Mouse (Mus musculus) ES-Bruce4 (cell line): ENCODE measurements at regions not wholly inside any gene's neighbourhood (a gene's known extent, or its start where the extent isn't known, plus 50 kb on each side); places are given as distances from the start of the nearest gene placed in this dataset.

Source experiments
- H3K27ac ChIP-seq: 2 replicates; pipeline ENCODE4 v1.5.1; 2012; ENCODE audit warnings: low read length, inconsistent platforms; ENCODE audit not compliant: insufficient read depth
- H3K27me3 ChIP-seq: 2 replicates; pipeline ENCODE4 v1.6.1; 2012; ENCODE audit warnings: mild to moderate bottlenecking, low read length, inconsistent platforms; ENCODE audit not compliant: control insufficient read depth, poor library complexity, insufficient read depth, severe bottlenecking
- H3K36me3 ChIP-seq: 2 replicates; pipeline ENCODE4 v1.6.1; 2012; ENCODE audit warnings: inconsistent platforms, mild to moderate bottlenecking, low read length, moderate library complexity; ENCODE audit not compliant: control insufficient read depth, poor library complexity, insufficient read depth, severe bottlenecking
- H3K4me1 ChIP-seq: one replicate; pipeline ENCODE4 v1.8.1; 2011; ENCODE audit warnings: low read length; ENCODE audit not compliant: control insufficient read depth, insufficient read depth
- H3K4me3 ChIP-seq: 2 replicates; pipeline ENCODE4 v1.5.1; 2011; ENCODE audit warnings: low read depth, mild to moderate bottlenecking, low read length
- H3K9ac ChIP-seq: 2 replicates; pipeline ENCODE4 v1.6.1; 2012; ENCODE audit warnings: low read depth, mild to moderate bottlenecking, inconsistent platforms; ENCODE audit not compliant: poor library complexity, severe bottlenecking
- H3K9me3 ChIP-seq: replicated peaks from 2 replicates; pipeline ENCODE4 v1.6.1; 2012; ENCODE audit warnings: mild to moderate bottlenecking, low read length, inconsistent platforms; ENCODE audit not compliant: control insufficient read depth, poor library complexity, insufficient read depth, severe bottlenecking
- CTCF ChIP-seq: IDR thresholded peaks from one replicate; pipeline ENCODE4 v1.8.1; 2011; ENCODE audit warnings: low read depth, low read length
- EP300 ChIP-seq: IDR thresholded peaks from 2 replicates; pipeline ENCODE4 v1.6.1; 2011; ENCODE audit warnings: low read depth, low read length; ENCODE audit not compliant: insufficient read depth
- POLR2A ChIP-seq: IDR thresholded peaks from one replicate; pipeline ENCODE4 v1.8.1; 2011; ENCODE audit warnings: low read length; ENCODE audit not compliant: insufficient read depth

DNA sequence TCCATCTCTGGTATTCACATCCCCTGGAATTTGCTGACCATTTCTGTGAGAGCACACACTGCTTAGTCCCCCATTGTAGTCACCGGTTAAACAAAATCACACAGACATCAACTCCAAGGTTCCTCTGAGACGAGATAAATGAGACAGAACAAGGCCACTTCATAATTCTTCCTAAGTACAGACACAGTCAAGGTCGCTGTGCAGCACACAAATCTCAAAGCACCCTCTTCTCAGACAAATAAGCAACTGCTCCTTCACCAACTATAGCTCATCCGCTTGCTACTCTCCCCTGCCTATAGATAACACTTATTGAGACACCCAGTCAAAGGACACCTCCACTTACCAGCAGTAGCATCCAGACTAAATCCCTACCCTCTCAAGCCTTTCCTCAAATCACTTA, 304.3 kb upstream of the Pik3r1 start:
- TF ChIP-seq EP300 (no peak), POLR2A (no peak), CTCF (no peak)
- H3K36me3 ChIP-seq = no peaks in the 10 kb centered on the region
- H3K4me1 ChIP-seq = no peaks in the 10 kb centered on the region
- H3K9me3 ChIP-seq = no peaks in the 10 kb centered on the region
- H3K4me3 ChIP-seq = no peak overlapping the region
- no peak overlapping the region for H3K27ac ChIP-seq
- no peaks in the 10 kb centered on the region for H3K27me3 ChIP-seq
- H3K9ac ChIP-seq = no peak overlapping the region

DNA sequence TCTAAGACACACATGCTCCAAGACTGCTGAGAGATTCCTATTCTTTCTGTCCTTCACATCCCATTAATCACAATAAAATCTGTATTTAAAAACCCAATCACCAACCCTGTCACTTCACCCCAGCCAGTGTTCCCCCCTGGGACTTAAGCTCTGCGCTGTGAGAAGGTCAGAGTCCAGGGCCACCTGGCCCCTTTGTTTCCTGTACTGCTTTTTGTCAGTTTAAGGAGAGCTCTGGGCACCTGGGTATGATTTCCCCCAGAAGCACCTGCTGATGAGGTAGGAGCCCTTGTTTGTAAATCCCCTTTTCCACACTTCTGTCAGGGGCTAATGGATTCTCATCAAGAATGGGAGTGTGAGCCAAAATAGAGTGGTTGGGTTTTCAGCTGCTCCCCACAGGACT, 319.7 kb upstream of the Pik3r1 start:
- no peak overlapping the region for H3K4me3 ChIP-seq
- no peak overlapping the region for H3K9ac ChIP-seq
- no peaks in the 10 kb centered on the region for H3K36me3 ChIP-seq
- no peak overlapping the region for H3K27ac ChIP-seq
- H3K4me1 ChIP-seq = no peaks in the 10 kb centered on the region
- H3K27me3 ChIP-seq = no peaks in the 10 kb centered on the region
- no peak for TF ChIP-seq POLR2A
- no peak for TF ChIP-seq CTCF
- no peak for TF ChIP-seq EP300
- H3K9me3 ChIP-seq = no peaks in the 10 kb centered on the region

DNA sequence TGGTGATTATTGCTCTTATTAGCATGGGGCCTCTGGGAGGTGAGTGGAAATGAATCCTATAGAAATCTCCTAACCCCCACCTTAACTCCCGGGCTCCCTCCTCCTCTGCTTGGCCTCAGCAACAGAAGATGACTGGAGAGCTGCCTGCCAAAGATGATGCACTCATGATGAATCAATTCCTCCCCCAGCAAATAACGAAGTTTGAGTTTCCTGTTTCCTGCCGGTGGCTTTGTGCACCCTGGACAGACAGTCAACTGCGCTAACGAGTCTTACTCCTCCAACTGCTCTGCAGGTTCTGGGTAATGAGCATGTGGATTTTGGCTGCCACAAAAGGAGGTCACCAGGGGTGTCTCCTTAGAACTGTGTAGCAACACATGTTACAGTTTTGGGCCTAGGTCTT, 321.5 kb upstream of the Pik3r1 start:
- Histone ChIP-seq H3K27ac (no peak overlapping the region), H3K9me3 (no peaks in the 10 kb centered on the region), H3K36me3 (no peaks in the 10 kb centered on the region), H3K9ac (no peak overlapping the region), H3K4me3 (no peak overlapping the region), H3K4me1 (no peaks in the 10 kb centered on the region), H3K27me3 (no peaks in the 10 kb centered on the region)
- TF ChIP-seq POLR2A (no peak), EP300 (no peak), CTCF (no peak)

DNA sequence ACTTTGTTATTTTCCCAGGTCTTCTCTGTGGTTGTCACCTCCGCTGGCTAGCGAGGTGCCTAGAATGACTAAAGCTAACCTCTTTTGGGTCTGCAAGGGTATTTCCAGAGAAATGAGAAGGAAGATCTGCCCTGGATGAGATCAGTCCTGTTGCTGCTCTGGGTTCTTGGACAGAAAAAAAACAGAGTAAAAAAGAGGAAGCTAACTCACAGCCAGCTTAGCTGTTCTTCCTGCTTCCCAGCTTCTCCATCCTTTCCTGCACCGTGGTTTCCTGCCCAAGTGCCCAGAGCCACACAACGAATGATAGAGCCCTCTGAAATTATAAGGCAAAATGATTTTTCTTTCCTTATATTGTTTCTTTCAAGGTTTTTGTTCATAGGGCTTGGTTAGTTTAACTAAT, 326.2 kb upstream of the Pik3r1 start:
- Histone ChIP-seq H3K27ac (no peak overlapping the region), H3K4me3 (no peak overlapping the region), H3K36me3 (no peaks in the 10 kb centered on the region), H3K4me1 (no peaks in the 10 kb centered on the region), H3K9ac (no peak overlapping the region), H3K9me3 (no peaks in the 10 kb centered on the region), H3K27me3 (no peaks in the 10 kb centered on the region)
- TF ChIP-seq CTCF (no peak), EP300 (no peak), POLR2A (no peak)

DNA sequence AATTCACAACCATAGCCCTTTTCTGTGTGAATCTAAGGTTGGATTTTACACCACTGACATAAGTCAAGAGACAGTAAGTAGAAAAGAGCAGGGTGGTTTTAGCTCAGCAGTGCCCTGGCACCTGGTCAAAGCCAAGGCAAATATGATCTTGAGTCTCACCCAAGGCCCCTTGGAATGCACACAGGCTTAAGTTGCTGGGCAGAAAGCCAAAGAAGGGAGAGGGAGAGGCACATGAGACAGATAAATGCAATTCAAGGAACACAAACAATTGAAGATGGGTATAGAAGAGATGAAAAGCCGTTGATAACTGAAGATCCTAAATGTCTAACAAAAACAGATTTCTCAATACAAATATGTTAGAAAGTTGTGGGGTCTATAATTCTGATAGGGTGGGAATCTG, 335.1 kb upstream of the Pik3r1 start:
- H3K36me3 ChIP-seq = no peaks in the 10 kb centered on the region
- H3K9me3 ChIP-seq = no peaks in the 10 kb centered on the region
- no peak overlapping the region for H3K9ac ChIP-seq
- peaks cover 1% of the 10 kb centered on the region for H3K4me1 ChIP-seq
- no peak overlapping the region for H3K4me3 ChIP-seq
- TF ChIP-seq POLR2A = no peak
- TF ChIP-seq EP300 = no peak
- TF ChIP-seq CTCF = no peak
- no peak overlapping the region for H3K27ac ChIP-seq
- H3K27me3 ChIP-seq = no peaks in the 10 kb centered on the region

DNA sequence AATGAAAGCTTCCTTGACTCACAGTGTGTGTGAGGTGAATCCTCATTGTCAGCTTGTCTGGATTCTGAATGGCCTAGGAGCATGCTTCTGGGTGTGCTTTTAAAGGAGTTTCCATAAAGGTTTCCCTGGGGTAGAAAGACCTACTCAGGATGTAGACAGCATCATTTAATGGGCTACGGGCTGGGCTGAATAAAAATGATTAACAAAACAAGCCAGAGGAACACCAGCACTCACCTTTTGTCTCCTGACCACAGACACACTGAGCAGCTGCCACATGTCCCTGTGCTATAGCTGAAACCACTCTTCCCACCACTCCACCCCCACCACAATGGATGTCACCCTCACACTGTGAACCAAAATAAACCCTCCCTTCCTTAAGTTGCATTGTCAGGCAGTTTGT, 338.2 kb upstream of the Pik3r1 start:
- no peaks in the 10 kb centered on the region for H3K36me3 ChIP-seq
- H3K9me3 ChIP-seq = no peaks in the 10 kb centered on the region
- H3K9ac ChIP-seq = no peak overlapping the region
- H3K27ac ChIP-seq = peak overlapping the region; percentile 74; the same call in 1 of the 2 replicates
- peaks cover 1% of the 10 kb centered on the region for H3K4me1 ChIP-seq
- no peak overlapping the region for H3K4me3 ChIP-seq
- no peak for TF ChIP-seq POLR2A
- TF ChIP-seq EP300 = peak; percentile 92
- no peak for TF ChIP-seq CTCF
- no peaks in the 10 kb centered on the region for H3K27me3 ChIP-seq
